Mouse (Mus musculus) neural tube, embryonic 14.5 days (tissue): ENCODE data around the gene Rbfox3. TPM values are rescaled to one million over a fixed set of nuclear protein-coding genes. Genes with fewer than 3 reads are reported as not detected.

Source experiments
- ATAC-seq: fragments of 200-750 bp; cut with Nextera tagmentation; 2 replicates; pipeline ENCODE4 v1.8.0; 2017; ENCODE audit warnings: low read depth, mild to moderate bottlenecking, moderate TSS enrichment, moderate library complexity
- H3K27ac ChIP-seq: fragments of 300-500 bp; sonication (generic); 2 replicates; pipeline ENCODE4 v1.5.1; 2014; ENCODE audit warnings: low read depth, mild to moderate bottlenecking, control low read depth, low read length, moderate library complexity, mixed read lengths
- H3K27me3 ChIP-seq: fragments of 300-500 bp; sonication (generic); 2 replicates; pipeline ENCODE4 v1.6.1; 2014; ENCODE audit warnings: low read length; ENCODE audit not compliant: control insufficient read depth, insufficient read depth
- H3K36me3 ChIP-seq: fragments of 300-500 bp; sonication (generic); 2 replicates; pipeline ENCODE4 v1.6.1; 2014; ENCODE audit warnings: low read length, mixed read lengths; ENCODE audit not compliant: control insufficient read depth, insufficient read depth
- H3K4me1 ChIP-seq: fragments of 300-500 bp; sonication (generic); 2 replicates; pipeline ENCODE4 v1.6.1; 2014; ENCODE audit warnings: low read length; ENCODE audit not compliant: control insufficient read depth, insufficient read depth
- H3K4me2 ChIP-seq: fragments of 300-500 bp; sonication (generic); 2 replicates; pipeline ENCODE4 v1.6.1; 2014; ENCODE audit warnings: mild to moderate bottlenecking, low read depth, low read length, control low read depth
- H3K4me3 ChIP-seq: fragments of 300-500 bp; sonication (generic); 2 replicates; pipeline ENCODE4 v1.5.1; 2014; ENCODE audit warnings: low read depth, low read length, control low read depth, mixed read lengths
- H3K9ac ChIP-seq: fragments of 300-500 bp; sonication (generic); replicated peaks from 2 replicates; pipeline ENCODE4 v1.6.1; 2014; ENCODE audit warnings: low read depth, mild to moderate bottlenecking, control low read depth, low read length, mixed read lengths
- H3K9me3 ChIP-seq: fragments of 300-500 bp; sonication (generic); 2 replicates; pipeline ENCODE4 v1.6.1; 2016; ENCODE audit warnings: low read length; ENCODE audit not compliant: control insufficient read depth
- WGBS: fragments of 180-500 bp; shearing (Covaris S2); extraction: QIAGEN DNeasy Blood & Tissue Kit; methylation state at CpG from one replicate; pipeline ENCODE4 v1.1.7; 2014; 5-methylcytosine and 5-hydroxymethylcytosine counted together
- polyA plus RNA-seq: library from polyadenylated mRNA; unstranded; fragments of >200 nt; fragmentation: Nextera tagmentation; extraction: Ambion mirVana; gene quantifications from 2 replicates; pipeline ENCODE4 v1.2.1, GENCODE M21; 2014

Gene Rbfox3
- polyA plus RNA-seq, 1 experiment from 2014 or later = 82.7 TPM

DNA sequence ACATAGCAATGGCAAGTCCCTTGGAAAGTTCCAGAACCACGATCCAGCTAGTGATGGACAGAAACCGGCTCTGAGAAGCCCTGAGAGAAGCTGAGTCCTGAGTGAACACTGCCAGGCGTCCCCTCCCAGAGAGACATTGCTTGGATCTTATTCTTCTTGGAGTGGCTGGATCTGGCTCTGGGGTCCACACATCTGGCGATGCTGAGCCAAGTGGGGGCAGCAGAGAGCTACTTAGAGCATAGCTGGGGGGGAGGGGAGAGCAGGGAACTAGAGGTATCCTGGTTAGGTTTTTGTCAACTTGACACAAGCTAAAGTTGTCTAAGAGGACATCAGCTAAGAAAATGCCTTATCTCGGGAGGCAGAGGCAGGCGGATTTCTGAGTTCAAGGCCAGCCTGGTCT is 170.1 kb downstream of the Rbfox3 start:
- H3K9ac ChIP-seq = no peak overlapping the region
- ATAC-seq = no peak
- H3K4me1 ChIP-seq = peaks cover 44% of the 10 kb centered on the region
- 43% methylated on average over 6 of the region's 6 CpGs for WGBS
- H3K27ac ChIP-seq = no peak overlapping the region
- H3K36me3 ChIP-seq = no peaks in the 10 kb centered on the region
- H3K27me3 ChIP-seq = no peaks in the 10 kb centered on the region
- H3K9me3 ChIP-seq = no peaks in the 10 kb centered on the region
- H3K4me3 ChIP-seq = no peak overlapping the region
- no peak overlapping the region for H3K4me2 ChIP-seq

DNA sequence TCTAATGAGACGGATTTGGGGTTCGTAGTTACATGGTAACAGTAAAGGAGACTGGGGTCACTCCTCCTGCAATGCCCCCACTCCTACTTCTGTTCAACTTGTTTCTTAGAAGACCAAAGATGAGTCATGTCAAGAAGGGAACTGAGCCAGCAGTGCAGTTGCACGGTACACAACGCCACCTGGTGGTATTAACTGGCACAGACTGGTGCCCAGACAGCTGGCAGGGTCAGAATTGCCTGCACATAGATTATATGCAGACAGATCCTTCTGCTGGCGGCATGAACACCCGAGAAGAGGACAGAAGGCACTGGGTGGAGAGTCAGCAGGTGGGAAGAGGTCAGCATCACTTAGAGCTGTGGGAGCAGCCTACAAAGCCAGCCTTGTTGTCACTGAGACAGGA is 171.4 kb downstream of the Rbfox3 start:
- H3K4me3 ChIP-seq = no peak overlapping the region
- no peak overlapping the region for H3K9ac ChIP-seq
- H3K4me1 ChIP-seq = peaks cover 32% of the 10 kb centered on the region
- no peak overlapping the region for H3K27ac ChIP-seq
- no peaks in the 10 kb centered on the region for H3K27me3 ChIP-seq
- no peaks in the 10 kb centered on the region for H3K36me3 ChIP-seq
- no peak overlapping the region for H3K4me2 ChIP-seq
- WGBS = 12% methylated on average over 6 of the region's 6 CpGs
- ATAC-seq = no peak
- H3K9me3 ChIP-seq = no peaks in the 10 kb centered on the region

DNA sequence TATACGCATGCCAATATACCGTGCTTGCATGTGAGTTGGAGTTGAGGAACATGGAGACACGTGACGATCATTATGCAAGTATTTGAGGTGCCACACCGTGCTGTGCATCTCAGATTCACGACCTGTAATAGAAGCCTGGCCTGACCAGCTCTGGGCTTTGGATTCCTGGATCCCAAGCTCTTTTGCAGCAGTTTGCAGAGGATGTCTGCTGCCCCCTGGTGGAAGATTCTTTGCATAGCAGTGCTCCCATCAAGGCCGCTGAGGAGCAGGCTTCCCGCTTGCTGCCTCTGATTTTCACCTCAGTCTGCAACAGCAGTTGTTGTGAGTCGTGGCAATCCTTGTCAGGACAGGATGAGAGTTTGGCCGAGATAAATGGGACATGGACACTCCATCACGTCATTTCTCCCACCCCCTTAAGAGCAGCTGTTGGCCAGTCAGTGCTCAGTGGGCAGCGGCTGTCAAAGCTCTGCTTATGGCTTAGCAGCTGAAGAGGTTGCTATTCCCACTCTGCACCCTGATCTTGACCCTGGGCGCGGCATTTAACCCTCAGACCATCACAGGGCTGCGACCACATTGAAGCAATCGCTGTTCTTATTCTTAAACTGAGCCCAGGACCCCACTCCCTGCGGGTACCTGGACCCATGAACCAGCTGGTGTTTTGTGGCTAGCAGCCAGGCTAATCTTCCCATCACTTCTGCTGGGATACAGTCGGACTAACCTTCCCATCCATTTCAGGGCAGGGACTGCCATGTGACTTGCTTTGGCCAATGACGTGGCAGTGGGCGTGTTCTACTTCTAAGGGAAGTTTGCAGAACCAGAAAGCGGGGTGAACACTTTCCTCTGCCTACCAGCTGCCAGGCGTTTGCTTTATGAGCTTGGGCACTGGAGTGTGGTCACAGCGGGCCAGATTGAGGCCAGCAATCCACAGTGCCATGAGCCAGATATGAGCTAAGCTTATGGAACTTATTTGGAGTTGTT is 172.3 kb downstream of the Rbfox3 start:
- no peak overlapping the region for H3K9ac ChIP-seq
- no peaks in the 10 kb centered on the region for H3K9me3 ChIP-seq
- WGBS = 6% methylated on average over 23 of the region's 23 CpGs
- no peaks in the 10 kb centered on the region for H3K36me3 ChIP-seq
- peak overlapping the region; percentile 40; the same call in 1 of the 2 replicates for H3K27ac ChIP-seq
- no peaks in the 10 kb centered on the region for H3K27me3 ChIP-seq
- peak; percentile 44 for ATAC-seq
- H3K4me3 ChIP-seq = no peak overlapping the region
- H3K4me2 ChIP-seq = no peak overlapping the region
- peaks cover 24% of the 10 kb centered on the region for H3K4me1 ChIP-seq

DNA sequence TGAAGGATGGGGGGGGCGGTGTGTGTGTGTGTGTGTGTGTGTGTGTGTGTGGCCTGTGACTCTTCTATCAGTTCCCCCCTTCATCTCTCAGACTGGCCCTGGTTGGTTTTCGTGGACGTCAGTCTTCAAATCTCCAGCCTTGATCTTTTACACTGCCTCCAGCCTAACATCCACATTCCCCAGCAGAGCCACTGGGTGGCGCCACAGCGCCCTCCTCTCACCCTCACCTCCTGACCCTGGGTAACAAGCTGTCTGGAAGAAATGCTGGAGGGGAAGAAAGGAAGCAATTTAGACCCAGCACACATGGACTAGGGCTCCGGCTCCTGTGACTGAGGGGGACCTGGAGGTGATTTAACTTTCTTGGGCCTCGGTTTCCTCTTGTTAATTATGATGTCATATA is 173.1 kb downstream of the Rbfox3 start:
- Histone ChIP-seq H3K27me3 (no peaks in the 10 kb centered on the region), H3K9me3 (no peaks in the 10 kb centered on the region), H3K4me2 (no peak overlapping the region), H3K4me3 (no peak overlapping the region), H3K27ac (no peak overlapping the region; the same call in 1 of the 2 replicates), H3K9ac (no peak overlapping the region), H3K4me1 (peaks cover 20% of the 10 kb centered on the region), H3K36me3 (no peaks in the 10 kb centered on the region)
- ATAC-seq = no peak
- 39% methylated on average over 7 of the region's 7 CpGs for WGBS

DNA sequence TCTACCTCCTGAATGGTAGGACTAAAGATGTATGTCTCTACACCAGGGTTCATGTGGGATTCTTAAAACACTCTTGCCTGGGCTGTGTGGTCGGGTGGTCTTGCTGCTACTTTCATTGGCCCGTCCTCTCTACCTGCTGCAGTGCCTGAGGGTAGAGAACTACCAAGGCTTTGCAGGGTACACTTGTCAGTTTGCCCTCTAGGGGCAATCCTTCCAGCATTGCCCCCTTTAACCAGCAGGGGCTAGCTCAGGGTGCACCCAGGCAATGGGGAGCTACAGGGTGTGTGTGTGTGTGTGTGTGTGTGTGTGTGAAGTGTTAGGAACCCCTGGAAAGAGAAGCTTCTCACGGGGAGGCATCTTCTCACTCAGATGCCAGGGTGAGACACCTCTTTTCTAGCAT is 173.6 kb downstream of the Rbfox3 start:
- 63% methylated on average over 3 of the region's 3 CpGs for WGBS
- H3K27ac ChIP-seq = no peak overlapping the region
- no peak overlapping the region for H3K4me3 ChIP-seq
- no peaks in the 10 kb centered on the region for H3K36me3 ChIP-seq
- no peak overlapping the region for H3K4me2 ChIP-seq
- H3K9ac ChIP-seq = no peak overlapping the region
- ATAC-seq = no peak
- H3K4me1 ChIP-seq = peaks cover 17% of the 10 kb centered on the region
- H3K27me3 ChIP-seq = no peaks in the 10 kb centered on the region
- H3K9me3 ChIP-seq = no peaks in the 10 kb centered on the region

DNA sequence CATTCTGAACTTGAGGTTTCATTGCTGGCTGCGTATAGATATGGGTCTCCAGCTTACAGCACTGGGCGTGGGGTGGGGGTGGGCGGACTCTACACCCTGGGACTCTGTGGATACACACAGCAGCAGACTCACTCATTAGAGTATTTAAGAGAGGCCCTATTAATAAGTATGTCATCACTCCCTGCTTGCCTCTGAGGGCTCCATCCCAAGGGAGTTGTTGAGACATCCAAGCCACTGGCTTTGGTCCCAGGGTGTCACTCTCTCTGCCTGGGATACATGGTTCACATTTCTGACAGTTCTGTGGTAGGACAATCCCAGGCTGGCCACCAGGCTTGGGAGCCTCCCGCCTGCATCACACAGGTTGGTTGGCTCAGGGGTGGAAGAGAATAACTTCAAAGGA is 174.4 kb downstream of the Rbfox3 start:
- 83% methylated on average over 4 of the region's 4 CpGs for WGBS
- H3K4me1 ChIP-seq = peaks cover 14% of the 10 kb centered on the region
- no peak overlapping the region for H3K27ac ChIP-seq

DNA sequence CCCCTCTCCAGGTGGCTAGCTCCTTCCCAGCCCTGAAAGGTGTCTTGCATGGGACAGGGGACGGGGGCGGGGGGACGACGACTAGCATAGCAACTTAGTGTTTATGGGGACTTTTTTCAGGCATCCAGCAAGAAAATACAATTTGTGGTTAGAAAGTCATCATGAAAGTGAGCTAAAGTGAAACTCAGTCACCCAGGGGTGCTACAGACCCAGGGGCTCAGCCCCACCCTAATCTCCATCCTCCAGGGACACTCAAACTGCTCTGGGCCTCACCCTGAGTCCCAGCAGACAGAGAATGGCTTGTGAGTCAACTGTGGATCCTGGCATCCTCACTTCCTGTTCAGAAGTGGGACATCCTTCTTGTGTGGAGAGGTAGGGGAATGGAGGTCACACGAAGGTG is 179.7 kb downstream of the Rbfox3 start:
- no peak for ATAC-seq
- Histone ChIP-seq H3K27ac (no peak overlapping the region), H3K9me3 (no peaks in the 10 kb centered on the region), H3K27me3 (no peaks in the 10 kb centered on the region), H3K36me3 (no peaks in the 10 kb centered on the region), H3K4me1 (peaks cover 13% of the 10 kb centered on the region), H3K4me3 (no peak overlapping the region), H3K9ac (no peak overlapping the region), H3K4me2 (no peak overlapping the region)
- 90% methylated on average over 5 of the region's 5 CpGs for WGBS

More for the DNA sequence above, 174.4 kb downstream of the Rbfox3 start:
- no peaks in the 10 kb centered on the region for H3K36me3 ChIP-seq
- H3K9ac ChIP-seq = no peak overlapping the region
- no peak overlapping the region for H3K4me3 ChIP-seq
- no peaks in the 10 kb centered on the region for H3K27me3 ChIP-seq
- no peaks in the 10 kb centered on the region for H3K9me3 ChIP-seq
- H3K4me2 ChIP-seq = no peak overlapping the region
- ATAC-seq = no peak

DNA sequence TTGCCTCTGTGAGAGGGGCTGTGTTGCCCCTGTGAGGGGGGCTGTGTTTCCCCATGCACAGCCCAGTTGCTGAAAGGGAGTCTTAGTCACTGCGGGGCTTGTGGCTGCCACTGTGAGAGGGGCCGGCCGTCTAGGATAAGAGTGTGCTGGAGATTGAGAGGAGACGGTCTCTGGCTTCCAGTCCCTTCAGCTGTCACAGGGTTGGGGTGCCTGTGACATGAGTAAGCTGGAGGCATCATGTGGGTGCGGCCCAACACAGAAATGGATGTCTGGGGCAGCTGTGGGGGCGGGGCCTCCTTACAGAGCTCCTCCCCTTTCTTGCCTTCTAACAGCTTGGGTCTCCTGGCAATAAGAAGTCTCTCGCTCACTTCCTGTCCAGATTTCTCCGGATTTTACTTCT is 182.0 kb downstream of the Rbfox3 start:
- no peak overlapping the region for H3K4me3 ChIP-seq
- no peak overlapping the region for H3K4me2 ChIP-seq
- no peaks in the 10 kb centered on the region for H3K36me3 ChIP-seq
- no peak overlapping the region for H3K9ac ChIP-seq
- peak overlapping the region; percentile 6; the same call in 1 of the 2 replicates for H3K27ac ChIP-seq
- WGBS = 47% methylated on average over 8 of the region's 8 CpGs
- H3K9me3 ChIP-seq = no peaks in the 10 kb centered on the region
- peaks cover 13% of the 10 kb centered on the region for H3K4me1 ChIP-seq
- H3K27me3 ChIP-seq = no peaks in the 10 kb centered on the region
- ATAC-seq = no peak

DNA sequence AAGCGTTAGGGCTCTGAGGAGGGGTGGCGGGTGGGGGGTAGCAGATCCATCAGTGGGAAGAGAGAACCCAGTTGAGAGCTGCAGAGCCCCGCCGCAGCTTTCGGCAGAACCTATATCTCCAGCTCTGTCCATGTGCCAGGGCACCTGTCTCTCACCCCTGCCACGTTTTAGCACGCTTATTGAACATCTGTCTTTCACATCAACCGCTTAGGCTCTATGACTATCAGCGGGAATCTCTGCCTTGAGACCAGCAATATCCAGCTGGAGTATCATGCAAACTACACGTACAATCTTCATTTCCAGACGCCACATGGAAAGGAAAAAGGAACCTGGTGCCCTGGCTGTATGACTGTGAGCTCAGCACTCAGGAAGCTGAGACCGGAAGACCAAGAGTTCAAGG is 182.6 kb downstream of the Rbfox3 start:
- Histone ChIP-seq H3K9ac (no peak overlapping the region), H3K4me3 (no peak overlapping the region), H3K4me1 (peaks cover 13% of the 10 kb centered on the region), H3K27ac (peak overlapping the region; percentile 6; the same call in 1 of the 2 replicates), H3K27me3 (no peaks in the 10 kb centered on the region), H3K9me3 (no peaks in the 10 kb centered on the region), H3K4me2 (no peak overlapping the region), H3K36me3 (no peaks in the 10 kb centered on the region)
- ATAC-seq = no peak
- 54% methylated on average over 12 of the region's 12 CpGs for WGBS
